Mouse (Mus musculus): ENCODE results near the gene Ccdc65.
A peak's percentile ranks its signal among the peaks of the same experiment; 100 is the strongest.

The Ccdc65 gene

GRCm38 (mm10) chr15:98707766-98708372, at the start of gene Ccdc65:
Ccdc65 (plus strand) TSS chr15:98708207.
- DNase-seq (ENCODE audit: low spot score): peak; percentile 76

GRCm38 (mm10) chr15:98662198-98662566, 45.8 kb upstream of the Ccdc65 start:
- DNase-seq (ENCODE audit: low spot score): no peak

GRCm38 (mm10) chr15:98662567-98663545, 45.2 kb upstream of the Ccdc65 start, which contains the start of gene Ddx23:
Ddx23 (minus strand) TSS chr15:98662894.
- DNase-seq (ENCODE audit: low spot score): peak; percentile 88

- DNase-seq (ENCODE audit: low spot score): no peak
These were observed 43.7 kb upstream of the Ccdc65 start for GRCm38 (mm10) chr15:98664042-98664907.

- no peak for DNase-seq (ENCODE audit: low spot score)
These were observed 35.4 kb upstream of the Ccdc65 start for GRCm38 (mm10) chr15:98672592-98672991.

- no peak for DNase-seq (ENCODE audit: low spot score)
These were observed 34.3 kb upstream of the Ccdc65 start for GRCm38 (mm10) chr15:98673732-98674131.

GRCm38 (mm10) chr15:98674284-98674993, 33.6 kb upstream of the Ccdc65 start:
- no peak for DNase-seq (ENCODE audit: low spot score)

GRCm38 (mm10) chr15:98674994-98675545, 32.9 kb upstream of the Ccdc65 start:
- DNase-seq (ENCODE audit: low spot score): no peak

- no peak for DNase-seq (ENCODE audit: low spot score)
These were observed 32.3 kb upstream of the Ccdc65 start for GRCm38 (mm10) chr15:98675634-98676250.

- no peak for DNase-seq (ENCODE audit: low spot score)
These were observed 31.5 kb upstream of the Ccdc65 start for GRCm38 (mm10) chr15:98676471-98676870.

- peak; percentile 58 for DNase-seq (ENCODE audit: low spot score)
These were observed 30.9 kb upstream of the Ccdc65 start, which contains the start of gene Rnd1 for GRCm38 (mm10) chr15:98676940-98677728. Rnd1 (minus strand) TSS chr15:98677461.

GRCm38 (mm10) chr15:98677977-98678376, 30.0 kb upstream of the Ccdc65 start:
- DNase-seq (ENCODE audit: low spot score): no peak

GRCm38 (mm10) chr15:98680660-98681059, 27.3 kb upstream of the Ccdc65 start:
- DNase-seq (ENCODE audit: low spot score): no peak

- DNase-seq (ENCODE audit: low spot score): no peak
These were observed 26.4 kb upstream of the Ccdc65 start for GRCm38 (mm10) chr15:98681633-98682032.

- DNase-seq (ENCODE audit: low spot score): no peak
These were observed 24.8 kb upstream of the Ccdc65 start for GRCm38 (mm10) chr15:98683177-98683576.

- no peak for DNase-seq (ENCODE audit: low spot score)
These were observed 24.3 kb upstream of the Ccdc65 start for GRCm38 (mm10) chr15:98683746-98684145.

- no peak for DNase-seq (ENCODE audit: low spot score)
These were observed 22.1 kb upstream of the Ccdc65 start for GRCm38 (mm10) chr15:98685926-98686325.

- DNase-seq (ENCODE audit: low spot score): no peak
These were observed 18.3 kb upstream of the Ccdc65 start for GRCm38 (mm10) chr15:98689682-98690081.

GRCm38 (mm10) chr15:98691486-98692147, 16.4 kb upstream of the Ccdc65 start:
- no peak for DNase-seq (ENCODE audit: low spot score)

Measured in ovary, postnatal 14 days (tissue).